Mouse (Mus musculus): ENCODE measurements around the gene Fyco1. TPM values are rescaled to one million over a fixed set of nuclear protein-coding genes. Genes with fewer than 3 reads are reported as not detected.
"Not testable (repeated sequence)": the region's sequence is repeated elsewhere in the genome, so short reads cannot be mapped to it uniquely, and the experiment has no call there.

Gene Fyco1
- polyA plus RNA-seq, 1 experiment from 2014 or later = 11.4 TPM

DNA sequence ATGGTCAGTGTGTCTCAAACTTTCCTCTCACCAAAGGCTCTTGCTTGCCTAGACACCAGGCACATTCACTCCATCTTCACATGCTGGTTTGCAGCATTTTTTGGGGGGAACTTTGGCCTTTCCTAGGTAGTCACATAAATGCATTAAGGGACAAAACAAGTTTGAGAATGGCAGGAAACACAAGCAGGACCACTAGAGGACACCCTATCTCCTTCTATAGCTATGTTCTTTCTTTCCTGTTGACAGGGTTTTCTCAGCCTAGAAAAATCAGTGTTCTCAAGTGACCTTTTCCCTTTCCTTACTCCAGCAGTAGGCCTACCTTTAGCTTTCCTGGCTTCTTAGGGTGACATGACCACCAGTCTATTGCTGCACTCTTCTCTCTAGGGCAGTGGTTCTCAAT lies 48.8 kb downstream of the Fyco1 start:
- Histone ChIP-seq H3K36me3 (ENCODE audit: control insufficient read depth, insufficient read depth, low read length) (peaks cover 4% of the 10 kb centered on the region; the same call in 1 of the 2 replicates), H3K4me1 (ENCODE audit: control insufficient read depth, insufficient read depth, low read length) (no peaks in the 10 kb centered on the region), H3K27ac (ENCODE audit: low read length) (no peak overlapping the region), H3K9me3 (ENCODE audit: control insufficient read depth, low read length) (no peaks in the 10 kb centered on the region), H3K27me3 (replicated peaks; ENCODE audit: control insufficient read depth, insufficient read depth, low read length) (no peaks in the 10 kb centered on the region), H3K4me2 (ENCODE audit: low read depth, low read length) (no peak overlapping the region), H3K4me3 (ENCODE audit: low read length) (no peak overlapping the region), H3K9ac (ENCODE audit: low read depth, low read length) (no peak overlapping the region)
- no peak for ATAC-seq

- no peaks in the 10 kb centered on the region for H3K27me3 ChIP-seq (replicated peaks; ENCODE audit: control insufficient read depth, insufficient read depth, low read length)
These were observed 49.3 kb downstream of the Fyco1 start for GRCm38 (mm10) chr9:123802421-123802820.

GRCm38 (mm10) chr9:123801527-123801926 lies 50.2 kb downstream of the Fyco1 start:
- H3K27me3 ChIP-seq (replicated peaks; ENCODE audit: control insufficient read depth, insufficient read depth, low read length) = no peaks in the 10 kb centered on the region
- no peak overlapping the region for H3K27ac ChIP-seq (ENCODE audit: low read length)
- H3K4me1 ChIP-seq (ENCODE audit: control insufficient read depth, insufficient read depth, low read length) = no peaks in the 10 kb centered on the region
- no peak overlapping the region for H3K4me2 ChIP-seq (ENCODE audit: low read depth, low read length)
- no peak overlapping the region for H3K9ac ChIP-seq (ENCODE audit: low read depth, low read length)
- ATAC-seq = no peak
- no peak overlapping the region for H3K4me3 ChIP-seq (ENCODE audit: low read length)
- peaks cover 4% of the 10 kb centered on the region; the same call in 1 of the 2 replicates for H3K36me3 ChIP-seq (ENCODE audit: control insufficient read depth, insufficient read depth, low read length)
- 86% methylated on average over 1 of the region's 1 CpGs for WGBS
- no peaks in the 10 kb centered on the region for H3K9me3 ChIP-seq (ENCODE audit: control insufficient read depth, low read length)

More at GRCm38 (mm10) chr9:123802421-123802820, 49.3 kb downstream of the Fyco1 start:
- no peaks in the 10 kb centered on the region for H3K9me3 ChIP-seq (ENCODE audit: control insufficient read depth, low read length)
- WGBS = 96% methylated on average over 2 of the region's 2 CpGs
- H3K9ac ChIP-seq (ENCODE audit: low read depth, low read length) = no peak overlapping the region
- no peak overlapping the region for H3K4me2 ChIP-seq (ENCODE audit: low read depth, low read length)
- H3K36me3 ChIP-seq (ENCODE audit: control insufficient read depth, insufficient read depth, low read length) = peaks cover 4% of the 10 kb centered on the region; the same call in 1 of the 2 replicates
- H3K27ac ChIP-seq (ENCODE audit: low read length) = no peak overlapping the region
- ATAC-seq = no peak
- no peaks in the 10 kb centered on the region for H3K4me1 ChIP-seq (ENCODE audit: control insufficient read depth, insufficient read depth, low read length)
- no peak overlapping the region for H3K4me3 ChIP-seq (ENCODE audit: low read length)

GRCm38 (mm10) chr9:123796174-123796573 lies 55.5 kb downstream of the Fyco1 start:
- peaks cover 13% of the 10 kb centered on the region for H3K36me3 ChIP-seq (ENCODE audit: control insufficient read depth, insufficient read depth, low read length)
- no peak overlapping the region for H3K4me2 ChIP-seq (ENCODE audit: low read depth, low read length)
- no peak overlapping the region for H3K4me3 ChIP-seq (ENCODE audit: low read length)
- H3K27me3 ChIP-seq (replicated peaks; ENCODE audit: control insufficient read depth, insufficient read depth, low read length) = no peaks in the 10 kb centered on the region
- WGBS = 51% methylated on average over 3 of the region's 3 CpGs
- ATAC-seq = peak; percentile 52; the same call in 1 of the 2 replicates
- no peak overlapping the region for H3K27ac ChIP-seq (ENCODE audit: low read length)
- H3K9ac ChIP-seq (ENCODE audit: low read depth, low read length) = no peak overlapping the region
- no peaks in the 10 kb centered on the region for H3K9me3 ChIP-seq (ENCODE audit: control insufficient read depth, low read length)
- no peaks in the 10 kb centered on the region for H3K4me1 ChIP-seq (ENCODE audit: control insufficient read depth, insufficient read depth, low read length)

DNA sequence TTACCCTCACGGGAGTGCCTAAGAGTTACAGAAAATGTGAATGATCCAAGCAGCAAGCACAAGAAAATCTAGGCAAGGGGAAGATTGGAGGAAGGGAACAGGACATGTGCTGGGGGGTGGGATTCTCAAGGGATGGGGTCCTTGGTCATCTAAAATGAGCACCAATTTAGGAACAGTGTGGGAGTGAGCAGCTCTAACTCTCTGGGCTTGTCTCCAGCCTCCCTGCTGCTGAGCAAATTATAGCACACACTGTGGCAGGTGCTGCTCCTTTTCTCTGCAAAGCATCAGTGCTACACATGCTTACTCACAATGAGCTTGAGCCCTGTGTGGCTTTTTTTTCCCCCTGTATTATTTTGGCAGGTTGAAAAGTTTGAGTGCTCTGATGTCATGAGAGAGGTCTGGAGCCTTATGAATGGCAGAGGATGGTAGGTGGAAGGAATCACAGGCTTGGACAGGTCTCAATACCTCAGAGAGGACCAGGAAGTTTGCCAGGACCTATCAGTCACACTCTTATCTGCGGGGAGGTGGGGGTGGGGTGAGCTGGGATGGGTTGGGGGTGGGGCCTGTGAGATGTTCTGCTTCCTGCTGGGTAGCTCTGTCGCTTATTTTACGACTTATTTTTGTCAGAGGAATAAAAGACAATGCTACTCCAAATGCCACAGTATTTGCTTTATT lies 62.7 kb downstream of the Fyco1 start:
- ATAC-seq = 0 out of 2 replicates have a peak, but pooled peaks have one; percentile 13
- Histone ChIP-seq H3K27ac (ENCODE audit: low read length) (no peak overlapping the region), H3K4me3 (ENCODE audit: low read length) (no peak overlapping the region), H3K9me3 (ENCODE audit: control insufficient read depth, low read length) (no peaks in the 10 kb centered on the region), H3K9ac (ENCODE audit: low read depth, low read length) (no peak overlapping the region), H3K4me1 (ENCODE audit: control insufficient read depth, insufficient read depth, low read length) (no peaks in the 10 kb centered on the region), H3K27me3 (replicated peaks; ENCODE audit: control insufficient read depth, insufficient read depth, low read length) (no peaks in the 10 kb centered on the region), H3K36me3 (ENCODE audit: control insufficient read depth, insufficient read depth, low read length) (peaks cover 10% of the 10 kb centered on the region), H3K4me2 (ENCODE audit: low read depth, low read length) (no peak overlapping the region)
- WGBS = 68% methylated on average over 4 of the region's 4 CpGs

DNA sequence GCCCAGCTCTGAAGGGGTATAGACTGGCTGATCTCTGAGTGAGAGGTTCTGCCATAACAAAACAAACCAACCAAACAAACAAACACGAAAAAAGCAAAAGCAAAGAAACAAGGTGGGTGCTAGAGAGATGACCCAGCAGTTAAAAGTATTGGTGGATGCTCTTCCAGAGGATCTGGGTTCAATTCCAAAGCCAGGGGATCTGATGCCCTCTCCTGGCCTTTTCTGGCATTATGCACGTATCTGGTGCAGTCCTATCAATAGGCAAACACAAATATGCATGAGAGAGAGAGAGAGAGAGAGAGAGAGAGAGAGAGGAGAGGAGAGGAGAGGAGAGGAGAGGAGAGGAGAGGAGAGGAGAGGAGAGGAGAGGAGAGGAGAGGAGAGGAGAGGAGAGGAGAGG lies 78.4 kb downstream of the Fyco1 start:
- ATAC-seq; H3K4me1 ChIP-seq (ENCODE audit: control insufficient read depth, insufficient read depth, low read length): not testable (repeated sequence)

GRCm38 (mm10) chr9:123769532-123769931 lies 82.2 kb downstream of the Fyco1 start:
- no peak overlapping the region for H3K4me3 ChIP-seq (ENCODE audit: low read length)
- no peaks in the 10 kb centered on the region for H3K4me1 ChIP-seq (ENCODE audit: control insufficient read depth, insufficient read depth, low read length)
- ATAC-seq = 0 out of 2 replicates have a peak, but pooled peaks have one; percentile 21
- WGBS = 42% methylated on average over 6 of the region's 6 CpGs
- H3K36me3 ChIP-seq (ENCODE audit: control insufficient read depth, insufficient read depth, low read length) = no peaks in the 10 kb centered on the region
- H3K27me3 ChIP-seq (replicated peaks; ENCODE audit: control insufficient read depth, insufficient read depth, low read length) = no peaks in the 10 kb centered on the region
- no peaks in the 10 kb centered on the region for H3K9me3 ChIP-seq (ENCODE audit: control insufficient read depth, low read length)
- no peak overlapping the region for H3K9ac ChIP-seq (ENCODE audit: low read depth, low read length)
- H3K4me2 ChIP-seq (ENCODE audit: low read depth, low read length) = no peak overlapping the region
- H3K27ac ChIP-seq (ENCODE audit: low read length) = peak overlapping the region; percentile 37; the same call in 1 of the 2 replicates

More for the DNA sequence above, 78.4 kb downstream of the Fyco1 start:
- not testable (repeated sequence) for H3K4me2 ChIP-seq (ENCODE audit: low read depth, low read length); H3K4me3 ChIP-seq (ENCODE audit: low read length); H3K9ac ChIP-seq (ENCODE audit: low read depth, low read length); H3K36me3 ChIP-seq (ENCODE audit: control insufficient read depth, insufficient read depth, low read length); H3K9me3 ChIP-seq (ENCODE audit: control insufficient read depth, low read length); H3K27me3 ChIP-seq (replicated peaks; ENCODE audit: control insufficient read depth, insufficient read depth, low read length); H3K27ac ChIP-seq (ENCODE audit: low read length)
- WGBS = 41% methylated on average over 2 of the region's 2 CpGs

DNA sequence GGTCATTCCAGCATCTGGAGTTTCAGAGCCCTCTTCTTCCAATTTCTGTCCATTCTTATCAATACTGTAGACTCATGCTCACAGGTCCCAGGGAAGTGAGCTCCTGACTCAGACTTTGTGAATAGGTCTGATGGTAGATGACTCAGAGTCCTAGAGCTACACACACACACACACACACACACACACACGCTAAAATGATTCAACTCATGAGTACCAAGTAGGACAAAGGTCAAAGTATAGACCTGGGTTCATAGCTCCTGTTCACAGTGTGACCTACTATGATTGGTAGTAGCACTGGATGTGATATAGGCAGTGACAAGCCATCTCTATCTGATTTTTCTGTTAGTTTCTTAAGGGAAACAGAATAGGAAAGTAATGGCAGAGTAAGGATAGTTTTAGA lies 83.3 kb downstream of the Fyco1 start:
- no peaks in the 10 kb centered on the region for H3K9me3 ChIP-seq (ENCODE audit: control insufficient read depth, low read length)
- H3K27me3 ChIP-seq (replicated peaks; ENCODE audit: control insufficient read depth, insufficient read depth, low read length) = no peaks in the 10 kb centered on the region
- H3K4me1 ChIP-seq (ENCODE audit: control insufficient read depth, insufficient read depth, low read length) = no peaks in the 10 kb centered on the region
- H3K4me2 ChIP-seq (ENCODE audit: low read depth, low read length) = no peak overlapping the region
- H3K27ac ChIP-seq (ENCODE audit: low read length) = no peak overlapping the region
- peak; percentile 65 for ATAC-seq
- 69% methylated on average over 1 of the region's 1 CpGs for WGBS
- no peaks in the 10 kb centered on the region for H3K36me3 ChIP-seq (ENCODE audit: control insufficient read depth, insufficient read depth, low read length)
- H3K4me3 ChIP-seq (ENCODE audit: low read length) = no peak overlapping the region
- no peak overlapping the region for H3K9ac ChIP-seq (ENCODE audit: low read depth, low read length)

- H3K27me3 ChIP-seq (replicated peaks; ENCODE audit: control insufficient read depth, insufficient read depth, low read length) = no peaks in the 10 kb centered on the region
- H3K4me1 ChIP-seq (ENCODE audit: control insufficient read depth, insufficient read depth, low read length) = no peaks in the 10 kb centered on the region
- no peak for ATAC-seq
- H3K9me3 ChIP-seq (ENCODE audit: control insufficient read depth, low read length) = no peaks in the 10 kb centered on the region
- no peak overlapping the region for H3K27ac ChIP-seq (ENCODE audit: low read length)
- H3K9ac ChIP-seq (ENCODE audit: low read depth, low read length) = no peak overlapping the region
- 75% methylated on average over 3 of the region's 3 CpGs for WGBS
- H3K36me3 ChIP-seq (ENCODE audit: control insufficient read depth, insufficient read depth, low read length) = no peaks in the 10 kb centered on the region
- no peak overlapping the region for H3K4me2 ChIP-seq (ENCODE audit: low read depth, low read length)
- H3K4me3 ChIP-seq (ENCODE audit: low read length) = no peak overlapping the region
These were observed 84.7 kb downstream of the Fyco1 start for GRCm38 (mm10) chr9:123766996-123767395.

DNA sequence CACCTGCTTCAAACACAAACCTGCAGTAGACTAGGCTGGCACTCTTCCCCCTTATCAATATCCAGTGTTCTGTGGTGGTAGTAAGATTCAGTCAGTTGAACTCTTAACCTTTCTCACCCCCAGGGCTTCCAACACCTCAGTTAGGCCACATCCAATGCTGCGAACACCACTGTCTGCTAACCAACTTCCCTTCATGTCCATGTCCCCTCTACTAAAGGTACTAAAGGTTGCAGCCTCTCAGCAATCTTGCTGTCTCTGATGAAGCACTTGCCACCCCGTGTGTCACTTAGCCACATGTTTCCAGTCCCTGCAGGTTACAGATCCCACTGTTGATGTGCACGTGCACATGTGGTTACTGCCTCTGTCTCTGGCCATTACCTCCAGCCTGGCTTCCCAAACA lies 87.9 kb downstream of the Fyco1 start:
- Histone ChIP-seq H3K4me2 (ENCODE audit: low read depth, low read length) (no peak overlapping the region), H3K36me3 (ENCODE audit: control insufficient read depth, insufficient read depth, low read length) (no peaks in the 10 kb centered on the region), H3K4me1 (ENCODE audit: control insufficient read depth, insufficient read depth, low read length) (no peaks in the 10 kb centered on the region), H3K4me3 (ENCODE audit: low read length) (no peak overlapping the region), H3K27me3 (replicated peaks; ENCODE audit: control insufficient read depth, insufficient read depth, low read length) (no peaks in the 10 kb centered on the region), H3K27ac (ENCODE audit: low read length) (no peak overlapping the region), H3K9me3 (ENCODE audit: control insufficient read depth, low read length) (no peaks in the 10 kb centered on the region), H3K9ac (ENCODE audit: low read depth, low read length) (no peak overlapping the region)
- no peak for ATAC-seq
- 78% methylated on average over 3 of the region's 3 CpGs for WGBS

Data from intestine, embryonic 16.5 days (tissue).